Mouse (Mus musculus): ENCODE data around the gene Zfp454. TPM values are rescaled to one million over a fixed set of nuclear protein-coding genes. Genes with fewer than 3 reads are reported as not detected.

Zfp454 gene
- polyA plus RNA-seq, 1 experiment from 2014 or later = 17.4 TPM

Other genes with a start within 250 kb of the Zfp454 start
- 69.8 and 76.5 TPM in 2 replicates for gene Zfp354c, start 59.9 kb downstream of the Zfp454 start, polyA plus RNA-seq (2015; fragmentation: Nextera tagmentation; extraction: Ambion mirVana)
- 1.9 and 2.4 TPM in 2 replicates for gene Zfp879, start 46.1 kb downstream of the Zfp454 start, polyA plus RNA-seq (2015; fragmentation: Nextera tagmentation; extraction: Ambion mirVana)
- gene Grm6, start 37.0 kb downstream of the Zfp454 start, polyA plus RNA-seq (2015; fragmentation: Nextera tagmentation; extraction: Ambion mirVana) = not detected in 2 replicates
- 54.2 and 54.9 TPM in 2 replicates for gene Zfp2, start 28.5 kb upstream of the Zfp454 start, polyA plus RNA-seq (2015; fragmentation: Nextera tagmentation; extraction: Ambion mirVana)
- gene Zfp354b, start 44.0 kb upstream of the Zfp454 start, polyA plus RNA-seq (2015; fragmentation: Nextera tagmentation; extraction: Ambion mirVana) = 3.9 and 4.4 TPM in 2 replicates
- gene 4933414I15Rik, start 56.1 kb upstream of the Zfp454 start, polyA plus RNA-seq (2015; fragmentation: Nextera tagmentation; extraction: Ambion mirVana) = not detected in 2 replicates
- gene Prop1, start 66.1 kb upstream of the Zfp454 start, polyA plus RNA-seq (2015; fragmentation: Nextera tagmentation; extraction: Ambion mirVana) = not detected in 2 replicates
- not detected in 2 replicates for gene Olfr1378, start 78.9 kb upstream of the Zfp454 start, polyA plus RNA-seq (2015; fragmentation: Nextera tagmentation; extraction: Ambion mirVana)
- not detected in 2 replicates for gene Olfr1377, start 94.3 kb upstream of the Zfp454 start, polyA plus RNA-seq (2015; fragmentation: Nextera tagmentation; extraction: Ambion mirVana)
- not detected in 2 replicates for gene Olfr51, start 115.9 kb upstream of the Zfp454 start, polyA plus RNA-seq (2015; fragmentation: Nextera tagmentation; extraction: Ambion mirVana)
- gene Olfr54, start 126.6 kb upstream of the Zfp454 start, polyA plus RNA-seq (2015; fragmentation: Nextera tagmentation; extraction: Ambion mirVana) = not detected in 2 replicates
- gene Olfr1375, start 160.5 kb upstream of the Zfp454 start, polyA plus RNA-seq (2015; fragmentation: Nextera tagmentation; extraction: Ambion mirVana) = not detected in 2 replicates
- gene Zfp354a, start 171.6 kb upstream of the Zfp454 start, polyA plus RNA-seq (2015; fragmentation: Nextera tagmentation; extraction: Ambion mirVana) = 14.7 and 16.0 TPM in 2 replicates

Measured in forebrain, embryonic 16.5 days (tissue).